Mouse (Mus musculus) hindbrain, embryonic 13.5 days (tissue): ENCODE measurements at regions not wholly inside any gene's neighbourhood (a gene's known extent, or its start where the extent isn't known, plus 50 kb on each side); places are given as distances from the start of the nearest gene placed in this dataset.

Experiments
- ATAC-seq: fragments of 200-750 bp; cut with Nextera tagmentation; 2 replicates; pipeline ENCODE4 v1.8.0; 2017; ENCODE audit warnings: moderate TSS enrichment; ENCODE audit not compliant: low FRiP score
- H3K27ac ChIP-seq: fragments of 300-500 bp; sonication (generic); 2 replicates; pipeline ENCODE4 v1.5.1; 2015; ENCODE audit warnings: inconsistent platforms, mild to moderate bottlenecking, moderate library complexity
- H3K27me3 ChIP-seq: fragments of 300-500 bp; sonication (generic); 2 replicates; pipeline ENCODE4 v1.6.1; 2015; ENCODE audit warnings: mild to moderate bottlenecking, inconsistent platforms
- H3K36me3 ChIP-seq: fragments of 300-500 bp; sonication (generic); 2 replicates; pipeline ENCODE4 v1.6.1; 2015; ENCODE audit warnings: mild to moderate bottlenecking, inconsistent platforms
- H3K4me1 ChIP-seq: fragments of 300-500 bp; sonication (generic); replicated peaks from 2 replicates; pipeline ENCODE4 v1.6.1; 2015; ENCODE audit warnings: inconsistent platforms
- H3K4me2 ChIP-seq: fragments of 300-500 bp; sonication (generic); 2 replicates; pipeline ENCODE4 v1.6.1; 2015; ENCODE audit warnings: inconsistent platforms, mild to moderate bottlenecking, moderate library complexity
- H3K4me3 ChIP-seq: fragments of 300-500 bp; sonication (generic); 2 replicates; pipeline ENCODE4 v1.5.1; 2015; ENCODE audit warnings: mild to moderate bottlenecking, inconsistent platforms
- H3K9ac ChIP-seq: fragments of 300-500 bp; sonication (generic); 2 replicates; pipeline ENCODE4 v1.6.1; 2015; ENCODE audit warnings: mild to moderate bottlenecking, inconsistent platforms
- H3K9me3 ChIP-seq: fragments of 300-500 bp; sonication (generic); 2 replicates; pipeline ENCODE4 v1.6.1; 2016; ENCODE audit warnings: inconsistent platforms
- WGBS: fragments of 180-500 bp; shearing (Covaris S2); methylation state at CpG from one replicate; pipeline ENCODE4 v1.1.7; 2015; 5-methylcytosine and 5-hydroxymethylcytosine counted together

GRCm38 (mm10) chr3:120217710-120218109 lies 433.4 kb upstream of the Ptbp2 start:
- no peak for ATAC-seq
- Histone ChIP-seq H3K4me2 (no peak overlapping the region), H3K4me1 (peaks cover 15% of the 10 kb centered on the region), H3K4me3 (no peak overlapping the region), H3K27me3 (no peaks in the 10 kb centered on the region), H3K9me3 (no peaks in the 10 kb centered on the region), H3K36me3 (no peaks in the 10 kb centered on the region), H3K9ac (no peak overlapping the region), H3K27ac (no peak overlapping the region)
- WGBS: 63% methylated on average over 3 of the region's 3 CpGs

DNA sequence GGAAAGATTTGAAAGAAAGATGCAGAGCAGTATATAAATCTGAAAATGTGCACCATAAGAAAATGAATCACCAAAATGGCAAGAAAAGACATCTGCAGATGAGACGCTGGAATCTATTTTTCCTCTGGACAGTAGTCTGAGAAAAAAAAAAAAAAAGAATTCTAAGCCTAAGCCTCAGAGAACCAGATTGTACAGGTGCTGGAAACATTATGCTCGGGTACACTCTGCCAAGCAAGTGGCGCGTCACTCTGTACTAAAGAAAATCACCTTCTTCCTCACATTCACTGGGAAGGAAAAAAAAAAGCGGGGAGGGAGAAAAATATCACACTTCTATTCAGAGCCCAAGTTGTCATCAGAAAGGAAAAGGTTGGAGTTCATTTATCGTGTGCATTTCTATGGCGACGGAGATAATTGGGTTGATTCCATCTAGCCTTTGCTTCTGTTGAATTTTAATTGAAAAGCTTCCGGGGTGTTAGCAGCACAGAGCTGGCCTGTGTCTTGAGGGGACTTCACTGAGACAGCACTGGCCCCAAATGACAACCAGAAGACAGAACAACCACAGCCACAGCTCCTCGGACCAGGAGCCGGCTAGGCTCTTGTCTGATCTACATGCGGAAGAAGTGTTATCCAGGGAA lies 430.5 kb upstream of the Ptbp2 start:
- H3K27ac ChIP-seq: 0 out of 2 replicates have a peak overlapping the region, but pooled peaks have one; percentile 23
- no peaks in the 10 kb centered on the region for H3K36me3 ChIP-seq
- no peak for ATAC-seq
- no peak overlapping the region for H3K4me3 ChIP-seq
- H3K4me1 ChIP-seq: peaks cover 15% of the 10 kb centered on the region
- no peaks in the 10 kb centered on the region for H3K27me3 ChIP-seq
- H3K4me2 ChIP-seq: no peak overlapping the region
- H3K9me3 ChIP-seq: no peaks in the 10 kb centered on the region
- no peak overlapping the region for H3K9ac ChIP-seq
- 63% methylated on average over 12 of the region's 12 CpGs for WGBS

- Histone ChIP-seq H3K4me1 (no peaks in the 10 kb centered on the region), H3K9ac (no peak overlapping the region), H3K4me2 (no peak overlapping the region), H3K27ac (no peak overlapping the region), H3K27me3 (no peaks in the 10 kb centered on the region), H3K36me3 (no peaks in the 10 kb centered on the region), H3K9me3 (no peaks in the 10 kb centered on the region), H3K4me3 (no peak overlapping the region)
- WGBS: 99% methylated on average over 2 of the region's 2 CpGs
- ATAC-seq: no peak
These were observed 415.1 kb upstream of the Ptbp2 start for GRCm38 (mm10) chr3:120199403-120199802.

- Histone ChIP-seq H3K4me2 (no peak overlapping the region), H3K9ac (no peak overlapping the region), H3K36me3 (no peaks in the 10 kb centered on the region), H3K27me3 (no peaks in the 10 kb centered on the region), H3K9me3 (no peaks in the 10 kb centered on the region), H3K4me3 (no peak overlapping the region), H3K4me1 (peaks cover 4% of the 10 kb centered on the region), H3K27ac (no peak overlapping the region)
- no peak for ATAC-seq
- WGBS: 73% methylated on average over 3 of the region's 3 CpGs
These were observed 410.2 kb upstream of the Ptbp2 start for GRCm38 (mm10) chr3:120194501-120194900.

- 35% methylated on average over 15 of the region's 15 CpGs for WGBS
- Histone ChIP-seq H3K27me3 (no peaks in the 10 kb centered on the region), H3K4me1 (peaks cover 4% of the 10 kb centered on the region), H3K4me2 (0 out of 2 replicates have a peak overlapping the region, but pooled peaks have one; percentile 2), H3K27ac (no peak overlapping the region), H3K4me3 (no peak overlapping the region), H3K9me3 (no peaks in the 10 kb centered on the region), H3K36me3 (no peaks in the 10 kb centered on the region), H3K9ac (0 out of 2 replicates have a peak overlapping the region, but pooled peaks have one; percentile 20)
- ATAC-seq: peak; percentile 66
These were observed 408.4 kb upstream of the Ptbp2 start for GRCm38 (mm10) chr3:120192439-120193326.

- ATAC-seq: no peak
- WGBS: 96% methylated on average over 1 of the region's 1 CpGs
These were observed 405.3 kb upstream of the Ptbp2 start for GRCm38 (mm10) chr3:120189606-120190005.

GRCm38 (mm10) chr3:120180931-120181610 lies 396.8 kb upstream of the Ptbp2 start:
- Histone ChIP-seq H3K36me3 (no peaks in the 10 kb centered on the region), H3K9ac (no peak overlapping the region), H3K4me2 (no peak overlapping the region), H3K9me3 (no peaks in the 10 kb centered on the region), H3K27me3 (no peaks in the 10 kb centered on the region), H3K27ac (no peak overlapping the region), H3K4me1 (no peaks in the 10 kb centered on the region), H3K4me3 (no peak overlapping the region)
- 80% methylated on average over 5 of the region's 5 CpGs for WGBS
- ATAC-seq: no peak

More at GRCm38 (mm10) chr3:120189606-120190005, 405.3 kb upstream of the Ptbp2 start:
- Histone ChIP-seq H3K27ac (no peak overlapping the region), H3K27me3 (no peaks in the 10 kb centered on the region), H3K36me3 (no peaks in the 10 kb centered on the region), H3K9me3 (no peaks in the 10 kb centered on the region), H3K4me1 (peaks cover 4% of the 10 kb centered on the region), H3K4me3 (no peak overlapping the region), H3K4me2 (no peak overlapping the region), H3K9ac (no peak overlapping the region)

DNA sequence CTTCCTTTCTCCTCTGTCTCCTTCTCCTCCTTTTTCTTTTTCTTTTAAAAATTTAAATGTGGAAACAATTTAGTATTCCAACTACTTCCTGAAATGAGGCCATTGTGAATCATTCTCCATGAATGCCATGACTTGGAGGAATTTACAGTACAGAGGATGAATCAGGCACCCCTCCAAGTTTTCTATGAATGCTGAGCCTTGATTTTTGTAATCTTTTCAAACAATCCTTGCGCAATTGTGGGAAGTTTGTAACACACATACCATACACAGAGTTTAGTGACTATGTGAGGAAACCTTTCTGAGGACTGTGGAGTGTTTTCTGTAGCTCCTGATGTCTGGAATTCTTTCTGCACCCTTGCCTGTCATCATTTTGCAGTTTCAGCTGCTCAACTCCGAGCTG lies 391.4 kb upstream of the Ptbp2 start:
- H3K4me3 ChIP-seq: no peak overlapping the region
- 74% methylated on average over 2 of the region's 2 CpGs for WGBS
- H3K9me3 ChIP-seq: no peaks in the 10 kb centered on the region
- no peaks in the 10 kb centered on the region for H3K4me1 ChIP-seq
- ATAC-seq: no peak
- no peaks in the 10 kb centered on the region for H3K36me3 ChIP-seq
- H3K4me2 ChIP-seq: no peak overlapping the region
- H3K27ac ChIP-seq: no peak overlapping the region
- H3K9ac ChIP-seq: no peak overlapping the region
- no peaks in the 10 kb centered on the region for H3K27me3 ChIP-seq
